Mouse (Mus musculus) liver, embryonic 18 days (tissue): ENCODE results near the gene Rnf157. TPM values are rescaled to one million over a fixed set of nuclear protein-coding genes. Genes with fewer than 3 reads are reported as not detected.

Experiments
- polyA plus RNA-seq: library from polyadenylated mRNA; depleted of rRNA; stranded (reverse); fragments of >200 nt; gene quantifications from 2 replicates; pipeline ENCODE4 v1.2.3, GENCODE M21; 2012; rRNA removed

Rnf157 gene
- polyA plus RNA-seq = 1.1 and 1.5 TPM in 2 replicates

DNA sequence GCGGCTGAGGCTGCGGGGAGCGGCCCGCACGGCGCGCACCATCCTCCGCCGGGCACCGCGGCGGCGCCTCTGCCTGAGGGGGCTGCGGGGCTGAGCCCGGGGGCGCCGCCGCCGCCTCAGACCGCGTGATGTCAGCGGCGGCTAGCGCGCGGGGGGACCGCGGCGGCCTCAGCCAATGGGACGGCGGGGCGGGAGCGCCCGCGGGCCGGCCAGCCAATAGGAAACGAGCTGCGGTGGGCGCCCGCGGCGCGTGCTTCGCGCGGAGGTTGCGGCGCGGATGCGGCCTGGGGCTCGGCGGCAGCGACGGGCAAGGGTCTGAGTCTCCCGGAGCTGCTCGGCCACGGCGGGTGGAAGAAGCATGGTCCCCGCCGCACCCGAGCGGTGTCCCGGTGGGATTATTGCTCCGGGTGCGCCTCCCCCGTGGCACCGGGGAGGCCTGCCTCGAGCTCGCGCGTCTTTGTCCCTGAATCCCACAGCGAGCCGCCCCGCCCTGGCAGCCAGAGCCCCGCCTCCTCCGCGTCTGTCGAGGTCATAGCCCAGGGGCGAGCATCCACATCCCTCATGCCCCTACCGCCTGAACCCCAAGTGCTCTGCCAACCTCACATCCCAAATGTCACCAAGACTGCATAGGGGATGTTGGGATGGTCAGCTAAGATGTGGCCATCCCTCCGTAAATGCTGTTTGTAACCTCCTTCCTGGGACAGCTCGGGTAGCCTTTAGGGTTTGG is at the start of gene Rnf157:
Gene Rnf157 (minus strand): TSS at position 129 of the 727 bp plus-strand sequence.

GRCm38 (mm10) chr11:116433356-116434286 is 20.8 kb upstream of the Rnf157 start, which contains the start of gene Ubald2:
Gene Ubald2, plus strand, starts transcription at chr11:116434094.

DNA sequence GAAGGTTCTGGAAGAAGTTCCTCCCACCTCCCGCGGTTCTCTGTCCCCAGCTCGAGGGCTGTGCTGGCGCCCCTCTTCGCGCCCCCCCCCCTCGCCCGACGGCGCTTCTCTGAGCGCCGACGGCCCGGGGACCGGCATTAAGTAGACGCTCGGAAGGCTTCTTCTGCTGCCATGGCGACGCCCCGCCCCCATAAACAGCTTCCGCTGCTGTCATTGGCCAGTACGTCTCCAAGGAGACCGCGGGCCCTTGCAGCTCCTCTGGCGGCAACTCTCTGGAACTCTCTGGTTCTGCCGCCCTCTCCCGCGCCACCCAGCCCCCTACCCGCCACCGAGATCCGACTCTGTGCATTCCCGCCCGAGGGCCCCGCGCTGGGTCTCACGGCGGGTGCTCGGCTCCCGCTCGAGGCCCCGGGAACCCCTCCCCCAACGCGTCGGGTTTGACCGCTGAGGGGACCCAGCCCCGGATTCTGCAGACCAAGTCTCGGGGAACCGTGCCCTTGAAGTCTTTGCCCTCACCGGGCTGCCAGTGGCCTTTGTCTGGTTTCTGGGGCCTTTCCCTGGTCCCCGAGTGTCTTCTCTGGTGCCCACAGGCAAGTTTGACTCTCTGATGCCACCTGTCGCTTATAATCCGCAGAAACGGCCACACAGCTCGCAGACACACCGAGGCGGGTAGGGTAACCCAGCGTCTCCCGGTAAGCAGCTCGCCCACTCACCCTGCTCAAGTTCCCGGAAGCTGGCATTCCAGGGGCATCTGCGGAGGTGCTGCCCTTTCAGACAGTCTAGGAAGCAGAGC is 77.4 kb downstream of the Rnf157 start, which contains the start of gene Foxj1:
Gene Foxj1 (minus strand): TSS at position 156 of the 793 bp plus-strand sequence.

GRCm38 (mm10) chr11:116307019-116307725 is 105.7 kb downstream of the Rnf157 start, which contains the start of gene Exoc7:
Gene Exoc7, minus strand, starts transcription at chr11:116307233.

Other genes with a start within 250 kb of the Rnf157 start
- gene Fbf1, start 244.9 kb downstream of the Rnf157 start, polyA plus RNA-seq = 6.7 and 6.8 TPM in 2 replicates
- 24.2 and 29.9 TPM in 2 replicates for gene Ten1, start 214.2 kb downstream of the Rnf157 start, polyA plus RNA-seq
- gene Acox1, start 214.0 kb downstream of the Rnf157 start, polyA plus RNA-seq = 262 and 366 TPM in 2 replicates
- gene Evpl, start 175.0 kb downstream of the Rnf157 start, polyA plus RNA-seq = 0.10 and 0.11 TPM in 2 replicates
- 34.8 and 39.9 TPM in 2 replicates for gene Srp68, start 138.8 kb downstream of the Rnf157 start, polyA plus RNA-seq
- gene Galr2, start 132.1 kb downstream of the Rnf157 start, polyA plus RNA-seq = 0.01 TPM in 1 of 2 replicates, not detected in the other
- gene Exoc7, start 105.8 kb downstream of the Rnf157 start, polyA plus RNA-seq = 10.2 and 12.0 TPM in 2 replicates
- gene Foxj1, start 77.6 kb downstream of the Rnf157 start, polyA plus RNA-seq = 0.22 TPM in 2 replicates
- gene Ubald2, start 21.1 kb upstream of the Rnf157 start, polyA plus RNA-seq = 55.8 and 59.4 TPM in 2 replicates
- gene Qrich2, start 53.2 kb upstream of the Rnf157 start, polyA plus RNA-seq = 0.01 TPM in 1 of 2 replicates, not detected in the other
- gene Prpsap1, start 81.2 kb upstream of the Rnf157 start, polyA plus RNA-seq = 23.5 and 24.6 TPM in 2 replicates
- 8.3 and 9.5 TPM in 2 replicates for gene Sphk1, start 117.9 kb upstream of the Rnf157 start, polyA plus RNA-seq
- gene Ube2o, start 168.4 kb upstream of the Rnf157 start, polyA plus RNA-seq = 19.3 and 22.4 TPM in 2 replicates
- not detected in 2 replicates for gene Aanat, start 173.4 kb upstream of the Rnf157 start, polyA plus RNA-seq
- gene Rhbdf2, start 214.0 kb upstream of the Rnf157 start, polyA plus RNA-seq = 9.3 and 11.2 TPM in 2 replicates
- 0.16 and 0.19 TPM in 2 replicates for gene Prcd, start 240.5 kb upstream of the Rnf157 start, polyA plus RNA-seq
- 1.5 TPM in 2 replicates for gene Cygb, start 241.3 kb upstream of the Rnf157 start, polyA plus RNA-seq